ENCODE assay signal across 11 mouse cellular contexts in genomic region chr9:57633481-57634024, GRCm38 (mm10). TPM values are rescaled to one million over a fixed set of nuclear protein-coding genes. Genes with fewer than 3 reads are reported as not detected.
DNase-seq lines count a peak whose midpoint lies in the region; ATAC-seq lines count a peak whose summit lies in the region.
"Had no signal": no experiment of that assay in that cellular context is flagged by ENCODE, and none has a peak within 500 bp of the region (broad histone marks: within the 10 kb centered on the region; RNA-seq: fewer than 3 reads in every experiment).

No protein-coding gene starts in this region.

- no peak overlapping the region for H3K4me2 ChIP-seq in midbrain, embryonic 11.5 days

- WGBS in midbrain, embryonic 11.5 days, result 46% methylated on average over 4 of the region's 4 CpGs

- H3K27ac ChIP-seq in midbrain, embryonic 11.5 days (ENCODE audit: low read depth, low read length), result no peak overlapping the region

- no peaks in the 10 kb centered on the region for H3K27me3 ChIP-seq in megakaryocyte, embryonic 14.5 days (replicated peaks)
- no peaks in the 10 kb centered on the region for H3K27me3 ChIP-seq in midbrain, embryonic 11.5 days (ENCODE audit: control insufficient read depth, insufficient read depth, low read length)

- H3K36me3 ChIP-seq in megakaryocyte, embryonic 14.5 days (replicated peaks; ENCODE audit: low read length), result peaks cover 94% of the 10 kb centered on the region
- peaks cover 10% of the 10 kb centered on the region; the same call in 1 of the 2 replicates for H3K36me3 ChIP-seq in midbrain, embryonic 11.5 days (ENCODE audit: control insufficient read depth, insufficient read depth, low read length)

- H3K9ac ChIP-seq in midbrain, embryonic 11.5 days (ENCODE audit: low read length), result no peak overlapping the region

- peak overlapping the region; percentile 84 for H3K4me3 ChIP-seq in megakaryocyte, embryonic 14.5 days (replicated peaks)
- no peak overlapping the region for H3K4me3 ChIP-seq in midbrain, embryonic 11.5 days (ENCODE audit: low read depth, low read length)

- no peaks in the 10 kb centered on the region for H3K9me3 ChIP-seq in megakaryocyte, embryonic 14.5 days
- H3K9me3 ChIP-seq in midbrain, embryonic 11.5 days (ENCODE audit: control insufficient read depth, low read length), result no peaks in the 10 kb centered on the region

- DNase-seq in left cerebral cortex, adult 18-20 months (ENCODE audit: low spot score in 2 of 2), result peak; percentile 45 to 46
- no peak for DNase-seq in left cerebral cortex, adult 11 months (ENCODE audit: low spot score)
- DNase-seq in A20 (ENCODE audit: low read depth, low spot score) (peak; percentile 68), NIH3T3 (ENCODE audit: low read depth) (peak; percentile 41)
- DNase-seq in kidney, adult 8-10 months, result no peak
- no peak for DNase-seq in midbrain, embryonic 11.5 days (ENCODE audit: low spot score, missing footprints)
- DNase-seq in heart, postnatal 4 days, result no peak

- ATAC-seq in midbrain, embryonic 11.5 days (ENCODE audit: low FRiP score), result no peak

- peaks cover 100% of the 10 kb centered on the region for H3K4me1 ChIP-seq in megakaryocyte, embryonic 14.5 days
- peaks cover 4% of the 10 kb centered on the region; the same call in 1 of the 2 replicates for H3K4me1 ChIP-seq in midbrain, embryonic 11.5 days (ENCODE audit: control insufficient read depth, insufficient read depth, low read length)

RNA-seq across cellular contexts. Expression of gene Lman1l, which starts 13.0 kb away (rescaled TPM):
- total RNA-seq in left cerebral cortex, adult 18-20 months (2021), result not detected
- polyA plus RNA-seq in megakaryocyte, embryonic 14.5 days (2012; ENCODE audit: insufficient read depth, low replicate concordance), result not detected in 2 replicates
- 0.08 TPM in 1 of 2 replicates, not detected in the other for polyA plus RNA-seq in midbrain, embryonic 11.5 days (2014; fragmentation: Nextera tagmentation; extraction: Ambion mirVana)
- not detected for total RNA-seq in heart, postnatal 4 days (2021)
- total RNA-seq: adrenal gland, postnatal 36 days had no signal
- polyA plus RNA-seq: neural tube, embryonic 11.5 days had no signal

RNA-seq across cellular contexts. Expression of gene Csk, which starts 19.9 kb away (rescaled TPM):
- total RNA-seq in left cerebral cortex, adult 18-20 months (2021), result 10 to 100 TPM; 35.1 to 37.0 TPM
- 400 and 436 TPM in 2 replicates for polyA plus RNA-seq in megakaryocyte, embryonic 14.5 days (2012; ENCODE audit: insufficient read depth, low replicate concordance)
- polyA plus RNA-seq in midbrain, embryonic 11.5 days (2014; fragmentation: Nextera tagmentation; extraction: Ambion mirVana), result 29.2 and 32.3 TPM in 2 replicates
- 10 to 100 TPM; 42.1 to 47.0 TPM for total RNA-seq in heart, postnatal 4 days (2021)

RNA-seq across cellular contexts. Expression of gene Cplx3, which starts 27.5 kb away (rescaled TPM):
- total RNA-seq in left cerebral cortex, adult 18-20 months (2021), result 10 to 100 TPM; 13.0 to 13.6 TPM
- 1.1 TPM in 1 of 2 replicates, not detected in the other for polyA plus RNA-seq in megakaryocyte, embryonic 14.5 days (2012; ENCODE audit: insufficient read depth, low replicate concordance)
- polyA plus RNA-seq in midbrain, embryonic 11.5 days (2014; fragmentation: Nextera tagmentation; extraction: Ambion mirVana), result 3.0 and 3.1 TPM in 2 replicates
- total RNA-seq in heart, postnatal 4 days (2021), result not detected
- total RNA-seq: adrenal gland, postnatal 36 days had no signal
- polyA plus RNA-seq: large intestine, adult 2 months had no signal

RNA-seq across cellular contexts. Expression of gene Ulk3, which starts 44.3 kb away (rescaled TPM):
- 10 to 100 TPM; 28.9 to 33.5 TPM for total RNA-seq in left cerebral cortex, adult 18-20 months (2021)
- polyA plus RNA-seq in megakaryocyte, embryonic 14.5 days (2012; ENCODE audit: insufficient read depth, low replicate concordance), result 3.3 and 4.7 TPM in 2 replicates
- 7.3 and 8.1 TPM in 2 replicates for polyA plus RNA-seq in midbrain, embryonic 11.5 days (2014; fragmentation: Nextera tagmentation; extraction: Ambion mirVana)
- 10 to 100 TPM; 11.9 to 12.3 TPM for total RNA-seq in heart, postnatal 4 days (2021)

RNA-seq across cellular contexts. Expression of gene Cyp1a2, which starts 50.0 kb away (rescaled TPM):
- total RNA-seq in left cerebral cortex, adult 18-20 months (2021), result not detected
- polyA plus RNA-seq in megakaryocyte, embryonic 14.5 days (2012; ENCODE audit: insufficient read depth, low replicate concordance), result not detected in 2 replicates
- not detected in 2 replicates for polyA plus RNA-seq in midbrain, embryonic 11.5 days (2014; fragmentation: Nextera tagmentation; extraction: Ambion mirVana)
- not detected for total RNA-seq in heart, postnatal 4 days (2021)
- polyA plus RNA-seq: large intestine, adult 2 months; neural tube, embryonic 11.5 days had no signal

Comparison
In these comparisons a context has a peak if more than half of its experiments do, and no peak if none do; other contexts are left out.
1. DNase-seq: peak in left cerebral cortex, adult 18-20 months (2 of 2), A20 (single experiment) and NIH3T3 (single experiment); none in left cerebral cortex, adult 11 months (single experiment), kidney, adult 8-10 months (0 of 2), midbrain, embryonic 11.5 days (single experiment) and heart, postnatal 4 days (single experiment).
2. RNA of gene Cplx3, which starts 27.5 kb away (total RNA-seq): 13.0 to 13.6 TPM in left cerebral cortex, adult 18-20 months; not detected in heart, postnatal 4 days; every median in the first group is over 10 times any median in the second.